Mouse (Mus musculus): Measurements from ENCODE around the gene Pgbd5.

GRCm38 (mm10) chr8:124394951-124395350 is 44.5 kb downstream of the Pgbd5 start:
- TF ChIP-seq POLR2A (IDR thresholded peaks at IDR 0.05; ENCODE audit: control insufficient read depth, low read depth, low read length) (no peak), CTCF (IDR thresholded peaks at IDR 0.05; ENCODE audit: control insufficient read depth, insufficient read depth, insufficient replicate concordance, low read depth, low read length) (no peak)
